Mouse (Mus musculus): ENCODE results near the gene Tmem107.

The Tmem107 gene

GRCm38 (mm10) chr11:69109032-69109900, 38.7 kb downstream of the Tmem107 start:
- peak; percentile 27 for DNase-seq

GRCm38 (mm10) chr11:69110319-69111046, 39.9 kb downstream of the Tmem107 start:
- peak; percentile 88 for DNase-seq

GRCm38 (mm10) chr11:69111051-69111810, 40.6 kb downstream of the Tmem107 start:
- DNase-seq: no peak

GRCm38 (mm10) chr11:69111865-69112264, 41.3 kb downstream of the Tmem107 start:
- DNase-seq: no peak

- DNase-seq: no peak
Observed at GRCm38 (mm10) chr11:69114018-69114417, 43.4 kb downstream of the Tmem107 start.

GRCm38 (mm10) chr11:69114621-69115020, 44.0 kb downstream of the Tmem107 start:
- DNase-seq: no peak

- DNase-seq: no peak
Observed at GRCm38 (mm10) chr11:69116843-69117242, 46.2 kb downstream of the Tmem107 start.

DNA sequence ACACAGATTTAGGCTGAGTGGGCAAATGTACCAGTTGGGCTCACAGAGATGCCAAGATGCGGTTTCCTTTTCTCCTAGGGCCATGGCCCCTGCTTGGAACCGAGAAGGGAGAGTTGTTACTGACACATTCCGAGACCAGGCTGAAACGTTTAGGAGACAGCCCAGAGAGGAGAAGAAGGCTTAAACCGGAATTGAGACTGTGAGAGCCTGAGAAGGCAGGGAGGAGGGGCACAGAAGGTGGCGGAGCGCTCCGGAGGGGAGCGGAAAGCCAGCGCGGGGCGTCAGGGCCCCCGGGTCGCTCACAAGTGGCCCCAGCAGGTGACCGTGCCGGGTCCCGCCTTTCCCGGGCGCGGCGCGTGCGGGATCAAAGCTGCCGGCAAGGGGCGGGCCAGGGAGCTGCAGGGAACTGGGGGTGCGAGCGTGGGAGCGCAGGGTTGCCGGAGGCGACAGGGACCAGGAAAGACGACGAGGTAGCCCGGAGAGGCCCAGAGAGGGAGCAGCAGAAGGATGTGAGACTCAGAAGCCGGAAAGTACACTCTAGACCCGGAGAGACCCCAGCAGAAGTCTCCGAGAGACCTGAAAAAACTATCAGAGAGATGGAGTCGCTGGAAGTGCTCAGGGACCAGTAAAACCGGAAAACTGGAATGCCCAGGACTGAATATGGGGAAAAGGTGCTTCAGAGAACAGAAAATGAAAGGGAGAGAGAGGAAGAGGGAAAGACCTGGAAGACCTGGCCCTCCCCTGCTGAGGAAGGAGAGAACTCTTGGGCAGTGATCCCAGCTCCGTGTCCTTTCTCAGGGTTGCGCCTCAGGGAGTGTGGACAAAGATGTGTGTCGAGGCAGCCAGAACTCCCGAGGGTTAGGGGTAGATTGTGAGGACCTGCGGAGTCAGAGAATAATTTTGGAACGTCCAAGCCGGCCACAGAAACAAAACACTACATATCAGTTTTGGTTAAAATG, 47.4 kb downstream of the Tmem107 start:
- DNase-seq: peak; percentile 65

GRCm38 (mm10) chr11:69118765-69119164, 48.2 kb downstream of the Tmem107 start:
- peak; percentile 88 for DNase-seq

GRCm38 (mm10) chr11:69119446-69120155, 49.0 kb downstream of the Tmem107 start:
- no peak for DNase-seq

- DNase-seq: peak; percentile 46
Observed at GRCm38 (mm10) chr11:69120221-69121000, 49.8 kb downstream of the Tmem107 start, which contains the start of gene Hes7. Hes7 (plus strand) TSS chr11:69120404.

DNA sequence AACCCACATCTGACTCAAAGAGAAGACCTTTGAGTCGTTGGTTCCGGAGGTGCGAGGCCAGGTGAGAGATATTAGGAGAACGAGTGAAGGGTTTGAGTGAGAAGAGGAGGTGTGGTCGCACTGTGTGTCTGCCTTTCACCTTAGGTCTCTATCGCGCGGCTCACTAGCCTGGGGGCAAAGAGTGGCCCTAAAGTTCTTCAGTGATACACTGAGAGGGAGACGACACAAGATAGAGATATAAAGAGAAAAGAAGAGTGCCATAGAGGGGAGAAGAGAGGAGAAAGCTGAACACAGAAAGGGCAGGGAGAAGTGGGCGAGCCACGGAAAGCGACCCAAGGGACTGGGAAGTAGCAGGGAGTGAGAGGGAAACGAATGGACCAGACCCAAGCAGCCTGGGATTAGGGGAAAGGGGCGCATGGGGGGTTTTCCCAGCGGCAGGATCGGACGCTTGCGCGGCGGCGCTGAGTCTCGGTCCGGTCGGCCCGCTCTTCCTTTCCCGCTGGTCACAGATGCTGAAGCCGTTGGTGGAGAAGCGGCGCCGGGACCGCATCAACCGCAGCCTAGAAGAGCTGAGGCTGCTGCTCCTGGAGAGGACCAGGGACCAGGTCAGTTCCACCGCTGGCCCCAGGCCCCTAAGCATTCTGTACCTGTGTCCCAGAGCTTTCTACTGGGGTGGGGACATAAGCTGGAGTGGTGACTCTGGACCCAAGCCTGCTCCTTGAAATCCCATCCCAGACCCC, 50.6 kb downstream of the Tmem107 start:
- peak; percentile 41 for DNase-seq

DNA sequence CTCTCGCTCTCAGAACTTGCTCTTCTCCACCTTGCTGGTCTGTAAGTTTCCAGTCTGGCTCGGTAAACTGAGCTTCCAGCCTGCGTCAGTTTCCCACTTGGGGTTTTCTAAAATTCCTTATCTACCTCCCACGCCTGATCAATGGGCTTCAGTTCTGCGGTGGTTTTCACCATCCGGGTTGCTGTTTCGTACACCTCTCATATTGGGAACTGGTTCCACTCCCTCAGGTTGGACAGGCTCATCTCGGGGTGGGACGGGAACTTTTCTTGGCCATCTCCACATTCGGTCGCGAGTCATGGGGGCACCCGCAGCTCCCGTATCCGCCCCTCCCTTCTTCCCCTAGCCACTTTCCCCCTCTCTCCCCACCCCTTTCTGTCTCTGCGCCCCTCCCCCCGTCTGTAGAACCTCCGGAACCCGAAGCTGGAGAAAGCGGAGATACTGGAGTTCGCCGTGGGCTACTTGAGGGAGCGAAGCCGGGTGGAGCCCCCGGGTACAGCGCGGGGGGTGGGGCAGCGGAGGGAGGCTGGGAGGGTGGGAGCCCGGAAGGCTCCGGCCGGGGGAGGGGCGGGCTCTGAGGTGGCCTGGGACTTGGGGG, 51.2 kb downstream of the Tmem107 start:
- no peak for DNase-seq

GRCm38 (mm10) chr11:69122336-69122951, 51.8 kb downstream of the Tmem107 start, which contains the start of gene 9130213A22Rik:
9130213A22Rik (minus strand) TSS chr11:69122589.
- DNase-seq: peak; percentile 82
